Mouse (Mus musculus): ENCODE measurements around the gene Rab3gap2.

The Rab3gap2 gene

DNA sequence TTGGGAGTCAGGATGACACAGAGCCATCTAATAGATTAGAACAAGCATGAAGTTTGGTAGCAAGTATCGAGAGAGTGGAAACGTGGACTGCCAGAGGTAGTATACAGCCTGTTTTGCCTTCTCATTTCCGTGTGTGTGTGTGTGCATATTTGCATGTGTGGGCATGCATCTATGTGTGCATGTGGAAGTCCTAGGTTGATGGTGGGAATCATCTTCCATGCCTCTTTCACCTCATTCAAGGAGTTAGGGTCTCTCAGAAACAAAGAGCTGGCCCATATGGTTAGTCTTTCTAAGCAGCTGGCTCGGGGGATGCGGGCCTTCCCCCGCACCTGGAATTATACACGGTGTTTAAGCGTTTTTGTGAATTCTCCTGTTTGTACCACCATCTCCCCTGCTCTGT lies 125.9 kb downstream of the Rab3gap2 start:
- DNase-seq (ENCODE audit: low spot score in 2 of 2), result no peak

DNA sequence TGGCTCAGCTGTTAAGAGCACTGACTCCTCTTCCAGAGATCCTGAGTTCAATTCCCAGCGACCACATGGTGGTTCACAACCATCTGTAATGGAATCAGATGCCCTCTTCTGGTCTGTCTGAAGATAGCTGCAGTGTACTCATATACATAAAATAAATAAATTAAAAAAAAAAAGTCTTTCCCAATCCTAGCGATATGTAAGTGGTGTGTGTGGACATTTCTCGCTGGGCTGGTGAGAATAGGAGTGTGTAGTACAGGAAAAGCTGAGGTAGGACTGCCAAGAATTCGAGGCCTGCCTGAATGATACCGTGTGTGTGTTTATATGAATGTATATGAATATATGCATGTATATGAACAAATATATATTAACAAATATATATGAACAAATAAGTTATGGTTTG lies 127.4 kb downstream of the Rab3gap2 start:
- no peak for DNase-seq (ENCODE audit: low spot score in 2 of 2)

DNA sequence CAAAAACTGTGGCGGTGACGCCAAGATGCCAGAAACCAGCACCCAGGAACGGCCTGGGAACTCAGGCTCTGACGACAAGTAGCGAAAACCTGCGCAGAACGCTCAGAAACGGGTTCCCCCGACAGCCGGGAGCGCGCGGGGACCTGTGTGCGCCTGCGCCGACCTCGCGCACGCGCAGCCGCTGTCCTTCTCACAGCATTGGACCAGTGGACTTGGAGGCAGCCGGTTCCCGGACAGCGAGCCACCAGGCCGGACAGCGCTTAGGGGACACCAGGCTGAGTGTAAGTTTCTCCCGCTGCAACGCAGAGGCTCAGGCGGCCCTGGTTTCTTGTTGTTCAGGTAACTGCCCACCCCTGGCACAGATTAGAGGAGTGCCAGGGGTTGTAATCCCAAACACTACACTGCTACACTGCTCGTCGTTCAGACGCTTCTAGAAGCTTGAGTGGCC lies 128.1 kb downstream of the Rab3gap2 start, which contains the start of gene Bpnt1:
Bpnt1 (plus strand) TSS at position 167 of the 448 bp plus-strand sequence.
- DNase-seq (ENCODE audit: low spot score in 2 of 2), result peak; percentile 77 to 89

DNA sequence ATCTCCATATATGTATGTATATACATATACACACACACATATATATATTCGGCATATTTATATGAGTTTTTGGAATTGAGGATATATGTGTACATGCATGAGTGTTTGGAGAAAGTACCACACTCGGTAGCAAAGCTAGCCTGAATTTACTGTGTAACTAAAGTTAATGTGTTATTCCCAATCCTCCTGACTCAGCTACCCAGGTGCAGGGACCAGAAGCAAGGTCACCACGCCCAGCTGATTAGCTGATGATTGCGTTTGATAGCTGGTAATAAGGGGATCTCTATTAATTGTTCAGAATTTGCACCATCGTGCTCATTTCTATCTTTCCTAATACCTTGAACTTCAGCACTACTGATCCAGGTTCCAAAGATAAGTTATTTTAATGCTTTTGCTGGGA lies 129.7 kb downstream of the Rab3gap2 start:
- no peak for DNase-seq (ENCODE audit: low spot score in 2 of 2)

DNA sequence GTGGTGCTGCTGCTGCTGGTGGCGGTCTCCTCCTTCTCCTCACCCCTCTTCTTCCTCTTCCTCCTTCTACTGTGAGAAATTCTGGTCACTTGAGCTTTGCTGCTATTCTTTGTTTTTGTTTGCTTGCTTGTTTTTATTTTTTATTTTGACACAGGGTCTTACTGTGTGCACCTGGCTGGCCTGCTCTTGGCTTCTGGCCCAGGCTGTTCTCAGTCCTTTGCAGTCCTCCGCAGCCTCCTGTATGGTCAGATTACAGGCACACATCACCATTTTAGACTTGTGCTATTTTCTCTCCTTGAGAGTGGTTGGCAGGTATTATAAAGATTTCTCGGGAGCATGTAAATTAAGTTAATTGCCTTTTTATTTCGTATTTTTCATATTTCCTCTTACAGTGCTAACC lies 130.2 kb downstream of the Rab3gap2 start:
- DNase-seq (ENCODE audit: low spot score in 2 of 2), result no peak

DNA sequence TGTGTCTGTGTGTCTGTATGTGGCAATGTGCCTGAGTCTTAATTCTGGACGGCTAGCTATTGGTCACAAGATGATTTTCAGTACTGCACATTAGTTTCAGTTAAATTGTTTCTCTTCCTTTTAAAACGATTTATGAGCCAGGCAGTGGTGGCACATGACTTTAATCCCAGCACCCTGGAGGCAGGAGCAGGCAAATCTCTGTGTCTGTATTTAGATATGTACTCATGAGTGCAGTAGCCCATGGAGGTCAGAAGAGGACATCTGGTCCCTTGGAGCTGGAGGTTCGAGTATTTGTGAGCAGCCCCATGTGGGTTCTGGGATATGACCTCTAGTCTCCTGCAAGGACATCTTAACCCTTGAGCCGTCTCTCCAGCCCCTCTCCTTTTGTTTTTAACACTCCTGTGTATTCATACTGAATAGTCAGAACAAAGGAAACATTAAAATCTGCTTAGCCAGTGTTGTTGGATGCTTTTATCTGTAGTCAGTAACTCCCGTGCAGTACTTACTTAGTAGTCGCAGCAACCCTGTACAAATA lies 131.4 kb downstream of the Rab3gap2 start:
- no peak for DNase-seq (ENCODE audit: low spot score in 2 of 2)

Measured in spleen, postnatal 4 days (tissue).